Mouse (Mus musculus): ENCODE measurements around the gene Spib.

GRCm38 (mm10) chr7:44531946-44532732, at the start of gene Spib:
- TF ChIP-seq CEBPB (IDR thresholded peaks at IDR 0.05; ENCODE audit: low read depth) (no peak), CTCF (IDR thresholded peaks at IDR 0.05; ENCODE audit: control insufficient read depth, insufficient read depth, insufficient read length) (no peak), MAX (IDR thresholded peaks at IDR 0.05) (no peak)

Measured in C2C12 (cell line).